Mouse (Mus musculus) limb, embryonic 15.5 days (tissue): ENCODE measurements at regions not wholly inside any gene's neighbourhood (a gene's known extent, or its start where the extent isn't known, plus 50 kb on each side); places are given as distances from the start of the nearest gene placed in this dataset.

ENCODE experiments used
- ATAC-seq: fragments of 200-750 bp; cut with Nextera tagmentation; 2 replicates; pipeline ENCODE4 v1.8.0; 2017; ENCODE audit warnings: low read depth, moderate TSS enrichment; ENCODE audit not compliant: insufficient number of reproducible peaks, low FRiP score, low TSS enrichment
- H3K27ac ChIP-seq: fragments of 300-500 bp; sonication (generic); 2 replicates; pipeline ENCODE4 v1.5.1; 2015; ENCODE audit warnings: moderate library complexity, mild to moderate bottlenecking, inconsistent platforms
- H3K27me3 ChIP-seq: fragments of 300-500 bp; sonication (generic); 2 replicates; pipeline ENCODE4 v1.6.1; 2015; ENCODE audit warnings: inconsistent platforms
- H3K36me3 ChIP-seq: fragments of 300-500 bp; sonication (generic); 2 replicates; pipeline ENCODE4 v1.6.1; 2015; ENCODE audit warnings: inconsistent platforms
- H3K4me1 ChIP-seq: fragments of 300-500 bp; sonication (generic); 2 replicates; pipeline ENCODE4 v1.6.1; 2015; ENCODE audit warnings: inconsistent platforms
- H3K4me2 ChIP-seq: fragments of 300-500 bp; sonication (generic); 2 replicates; pipeline ENCODE4 v1.6.1; 2015; ENCODE audit warnings: mild to moderate bottlenecking, inconsistent platforms
- H3K4me3 ChIP-seq: fragments of 300-500 bp; sonication (generic); 2 replicates; pipeline ENCODE4 v1.5.1; 2015; ENCODE audit warnings: mild to moderate bottlenecking, inconsistent platforms
- H3K9ac ChIP-seq: fragments of 300-500 bp; sonication (generic); 2 replicates; pipeline ENCODE4 v1.6.1; 2015; ENCODE audit warnings: inconsistent platforms
- H3K9me3 ChIP-seq: fragments of 300-500 bp; sonication (generic); 2 replicates; pipeline ENCODE4 v1.6.1; 2016; ENCODE audit warnings: inconsistent platforms
- WGBS: fragments of 180-500 bp; shearing (Covaris S2); methylation state at CpG from one replicate; pipeline ENCODE4 v1.1.7; 2015; 5-methylcytosine and 5-hydroxymethylcytosine counted together

- no peaks in the 10 kb centered on the region for H3K27me3 ChIP-seq
- H3K4me2 ChIP-seq, result no peak overlapping the region
- no peak overlapping the region for H3K27ac ChIP-seq
- H3K4me1 ChIP-seq, result no peaks in the 10 kb centered on the region
- WGBS, result 55% methylated on average over 16 of the region's 16 CpGs
- no peak overlapping the region for H3K9ac ChIP-seq
- no peak for ATAC-seq
- no peaks in the 10 kb centered on the region for H3K36me3 ChIP-seq
- H3K4me3 ChIP-seq, result no peak overlapping the region
- no peaks in the 10 kb centered on the region for H3K9me3 ChIP-seq
Observed at GRCm38 (mm10) chr4:26766235-26767228, 419.8 kb upstream of the Manea start.

GRCm38 (mm10) chr4:26740815-26741214, 394.1 kb upstream of the Manea start:
- Histone ChIP-seq H3K4me2 (no peak overlapping the region), H3K27me3 (no peaks in the 10 kb centered on the region), H3K4me3 (no peak overlapping the region), H3K4me1 (no peaks in the 10 kb centered on the region), H3K36me3 (no peaks in the 10 kb centered on the region), H3K27ac (no peak overlapping the region), H3K9ac (no peak overlapping the region), H3K9me3 (no peaks in the 10 kb centered on the region)
- no peak for ATAC-seq
- 78% methylated on average over 3 of the region's 3 CpGs for WGBS

DNA sequence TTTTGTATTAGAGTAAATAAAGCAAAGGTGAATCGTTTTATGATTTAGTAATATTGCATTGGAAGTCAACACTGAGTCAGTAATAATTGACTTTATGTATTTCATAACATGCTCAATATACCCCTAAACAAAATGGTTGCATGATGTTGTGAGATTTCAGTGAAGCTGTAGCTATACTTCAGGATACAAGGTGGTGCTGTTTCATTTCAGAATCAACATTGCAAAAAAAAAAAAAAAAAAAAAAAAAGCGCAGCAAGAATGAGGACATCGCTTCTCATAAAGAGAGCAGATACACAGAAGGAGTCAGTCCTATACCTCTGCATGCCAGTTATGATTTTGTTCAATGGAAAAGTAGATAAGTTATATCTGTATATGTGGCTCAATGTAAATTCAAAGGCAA, 389.7 kb upstream of the Manea start:
- WGBS, result 87% methylated on average over 3 of the region's 3 CpGs
- Histone ChIP-seq H3K4me1 (no peaks in the 10 kb centered on the region), H3K9me3 (no peaks in the 10 kb centered on the region), H3K4me3 (no peak overlapping the region), H3K9ac (no peak overlapping the region), H3K36me3 (no peaks in the 10 kb centered on the region), H3K27me3 (no peaks in the 10 kb centered on the region), H3K4me2 (no peak overlapping the region), H3K27ac (no peak overlapping the region)
- ATAC-seq, result no peak

- Histone ChIP-seq H3K4me1 (no peaks in the 10 kb centered on the region), H3K36me3 (no peaks in the 10 kb centered on the region), H3K4me2 (no peak overlapping the region), H3K27me3 (no peaks in the 10 kb centered on the region), H3K9me3 (no peaks in the 10 kb centered on the region), H3K9ac (no peak overlapping the region), H3K4me3 (no peak overlapping the region), H3K27ac (no peak overlapping the region)
- 67% methylated on average over 3 of the region's 3 CpGs for WGBS
- ATAC-seq, result no peak
Observed at GRCm38 (mm10) chr4:26714437-26714836, 367.7 kb upstream of the Manea start.

DNA sequence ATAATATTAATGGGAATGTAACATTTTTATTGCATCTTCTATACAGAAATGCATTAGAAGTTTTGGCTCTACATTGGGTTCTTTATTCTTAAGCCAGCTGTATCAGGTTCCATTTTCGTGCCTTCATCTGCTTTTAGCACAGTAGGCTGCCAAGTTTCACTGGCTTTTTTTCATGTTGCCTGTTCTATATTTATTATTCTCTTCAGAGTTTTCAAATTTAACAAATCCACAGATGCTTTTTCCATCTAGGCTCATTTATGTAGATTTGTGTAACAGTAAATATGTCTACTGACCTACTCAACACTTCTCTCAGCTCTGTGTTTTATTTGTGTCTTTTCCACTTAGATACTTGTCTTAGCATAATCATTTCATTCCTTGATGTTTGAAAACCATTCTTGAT, 363.3 kb upstream of the Manea start:
- no peaks in the 10 kb centered on the region for H3K27me3 ChIP-seq
- ATAC-seq, result no peak
- H3K4me3 ChIP-seq, result no peak overlapping the region
- H3K36me3 ChIP-seq, result no peaks in the 10 kb centered on the region
- H3K9ac ChIP-seq, result no peak overlapping the region
- H3K4me1 ChIP-seq, result no peaks in the 10 kb centered on the region
- WGBS, result 40% methylated on average over 1 of the region's 1 CpGs
- H3K9me3 ChIP-seq, result no peaks in the 10 kb centered on the region
- H3K4me2 ChIP-seq, result no peak overlapping the region
- no peak overlapping the region for H3K27ac ChIP-seq

GRCm38 (mm10) chr4:26695964-26696363, 349.3 kb upstream of the Manea start:
- no peak for ATAC-seq
- Histone ChIP-seq H3K27ac (no peak overlapping the region), H3K4me3 (no peak overlapping the region), H3K9me3 (no peaks in the 10 kb centered on the region), H3K36me3 (no peaks in the 10 kb centered on the region), H3K4me1 (no peaks in the 10 kb centered on the region), H3K9ac (no peak overlapping the region), H3K4me2 (no peak overlapping the region), H3K27me3 (no peaks in the 10 kb centered on the region)
- WGBS, result 55% methylated on average over 3 of the region's 3 CpGs
